Mouse (Mus musculus): ENCODE data around the gene Bpifa1. TPM values are rescaled to one million over a fixed set of nuclear protein-coding genes. Genes with fewer than 3 reads are reported as not detected.

Bpifa1 gene
- not detected in 2 replicates for polyA plus RNA-seq (2012; rRNA removed)

GRCm38 (mm10) chr2:154142580-154142979 lies at the start of gene Bpifa1:
TSS of gene Bpifa1 (plus strand) at chr2:154142880.
- H3K27me3 ChIP-seq (replicated peaks; ENCODE audit: control insufficient read depth, insufficient read depth, low read length) = no peaks in the 10 kb centered on the region
- H3K36me3 ChIP-seq (ENCODE audit: control insufficient read depth, insufficient read depth, low read length) = no peaks in the 10 kb centered on the region
- H3K27ac ChIP-seq (ENCODE audit: insufficient read depth, low read depth, low read length) = no peak within 1 kb of the TSS
- H3K4me1 ChIP-seq (ENCODE audit: control insufficient read depth, insufficient read depth, low read length) = no peaks in the 10 kb centered on the region
- TF ChIP-seq POLR2A (IDR thresholded peaks at IDR 0.05; ENCODE audit: low read depth, low read length) = no peak
- TF ChIP-seq CTCF (conservative IDR thresholded peaks at IDR 0.05; ENCODE audit: insufficient read depth, insufficient read length, low read depth, low read length) = no peak
- DNase-seq = no peak
- H3K4me3 ChIP-seq (ENCODE audit: insufficient read depth, low read depth, low read length) = no peak within 1 kb of the TSS
- 79% methylated on average over 4 of the region's 4 CpGs for WGBS

- no peaks in the 10 kb centered on the region for H3K4me1 ChIP-seq (ENCODE audit: control insufficient read depth, insufficient read depth, low read length)
- no peaks in the 10 kb centered on the region for H3K36me3 ChIP-seq (ENCODE audit: control insufficient read depth, insufficient read depth, low read length)
- TF ChIP-seq CTCF (conservative IDR thresholded peaks at IDR 0.05; ENCODE audit: insufficient read depth, insufficient read length, low read depth, low read length) (no peak), POLR2A (IDR thresholded peaks at IDR 0.05; ENCODE audit: low read depth, low read length) (no peak)
- DNase-seq = no peak
- no peak overlapping the region for H3K27ac ChIP-seq (ENCODE audit: insufficient read depth, low read depth, low read length)
- H3K27me3 ChIP-seq (replicated peaks; ENCODE audit: control insufficient read depth, insufficient read depth, low read length) = no peaks in the 10 kb centered on the region
- H3K4me3 ChIP-seq (ENCODE audit: insufficient read depth, low read depth, low read length) = no peak overlapping the region
- WGBS = 41% methylated on average over 1 of the region's 1 CpGs
Observed at GRCm38 (mm10) chr2:154097734-154098133, 44.9 kb upstream of the Bpifa1 start.

DNA sequence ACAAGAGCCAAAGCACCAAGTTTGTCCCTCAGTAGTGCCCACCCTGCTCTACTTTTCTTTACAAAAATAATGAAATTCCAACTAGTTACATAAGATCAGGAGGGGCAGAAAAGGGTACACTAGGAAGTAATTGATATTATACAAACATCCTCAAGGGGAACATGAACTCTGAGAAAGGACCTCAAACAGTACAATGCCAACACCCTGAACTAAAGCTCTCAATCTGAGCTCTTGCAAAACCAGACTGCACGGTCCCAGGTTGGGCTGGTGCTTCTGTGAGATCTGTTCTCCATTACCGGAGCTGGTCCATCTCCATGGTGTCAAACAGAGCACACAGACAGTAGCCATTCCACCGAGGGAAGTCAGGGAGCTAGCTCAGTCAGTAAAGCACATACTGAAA lies 25.3 kb upstream of the Bpifa1 start:
- DNase-seq = no peak
- H3K4me3 ChIP-seq (ENCODE audit: insufficient read depth, low read depth, low read length) = no peak overlapping the region
- H3K36me3 ChIP-seq (ENCODE audit: control insufficient read depth, insufficient read depth, low read length) = no peaks in the 10 kb centered on the region
- H3K4me1 ChIP-seq (ENCODE audit: control insufficient read depth, insufficient read depth, low read length) = no peaks in the 10 kb centered on the region
- H3K27ac ChIP-seq (ENCODE audit: insufficient read depth, low read depth, low read length) = no peak overlapping the region
- no peaks in the 10 kb centered on the region for H3K27me3 ChIP-seq (replicated peaks; ENCODE audit: control insufficient read depth, insufficient read depth, low read length)
- TF ChIP-seq CTCF (conservative IDR thresholded peaks at IDR 0.05; ENCODE audit: insufficient read depth, insufficient read length, low read depth, low read length) = no peak
- no peak for TF ChIP-seq POLR2A (IDR thresholded peaks at IDR 0.05; ENCODE audit: low read depth, low read length)
- WGBS = 62% methylated on average over 3 of the region's 3 CpGs

GRCm38 (mm10) chr2:154130120-154130519 lies 12.6 kb upstream of the Bpifa1 start, which contains the start of gene Bpifa3:
TSS of gene Bpifa3 (plus strand) at chr2:154130336.
- H3K4me1 ChIP-seq (ENCODE audit: control insufficient read depth, insufficient read depth, low read length) = no peaks in the 10 kb centered on the region
- TF ChIP-seq POLR2A (IDR thresholded peaks at IDR 0.05; ENCODE audit: low read depth, low read length) = no peak
- no peak for TF ChIP-seq CTCF (conservative IDR thresholded peaks at IDR 0.05; ENCODE audit: insufficient read depth, insufficient read length, low read depth, low read length)
- no peaks in the 10 kb centered on the region for H3K27me3 ChIP-seq (replicated peaks; ENCODE audit: control insufficient read depth, insufficient read depth, low read length)
- no peak for DNase-seq
- H3K36me3 ChIP-seq (ENCODE audit: control insufficient read depth, insufficient read depth, low read length) = no peaks in the 10 kb centered on the region
- no peak within 1 kb of the TSS for H3K4me3 ChIP-seq (ENCODE audit: insufficient read depth, low read depth, low read length)
- WGBS = 68% methylated on average over 2 of the region's 2 CpGs
- H3K27ac ChIP-seq (ENCODE audit: insufficient read depth, low read depth, low read length) = no peak within 1 kb of the TSS

DNA sequence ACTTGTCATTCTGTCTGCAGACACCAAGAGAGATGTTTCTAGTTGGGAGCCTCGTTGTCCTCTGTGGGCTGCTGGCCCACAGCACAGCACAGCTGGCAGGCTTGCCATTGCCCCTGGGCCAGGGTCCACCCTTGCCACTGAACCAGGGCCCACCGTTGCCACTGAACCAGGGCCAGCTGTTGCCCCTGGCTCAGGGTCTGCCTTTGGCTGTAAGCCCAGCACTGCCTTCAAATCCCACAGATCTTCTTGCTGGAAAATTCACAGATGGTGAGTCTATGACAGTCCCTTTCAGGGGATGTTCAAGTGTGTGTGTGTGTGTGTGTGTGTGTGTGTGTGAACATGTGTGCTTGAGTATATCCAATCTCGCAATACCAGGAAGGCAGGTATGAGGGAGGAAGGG lies 1.1 kb downstream of the Bpifa1 start:
- no peak overlapping the region for H3K4me3 ChIP-seq (ENCODE audit: insufficient read depth, low read depth, low read length)
- no peaks in the 10 kb centered on the region for H3K4me1 ChIP-seq (ENCODE audit: control insufficient read depth, insufficient read depth, low read length)
- 82% methylated on average over 3 of the region's 3 CpGs for WGBS
- no peak for TF ChIP-seq POLR2A (IDR thresholded peaks at IDR 0.05; ENCODE audit: low read depth, low read length)
- TF ChIP-seq CTCF (conservative IDR thresholded peaks at IDR 0.05; ENCODE audit: insufficient read depth, insufficient read length, low read depth, low read length) = no peak
- no peaks in the 10 kb centered on the region for H3K27me3 ChIP-seq (replicated peaks; ENCODE audit: control insufficient read depth, insufficient read depth, low read length)
- no peak overlapping the region for H3K27ac ChIP-seq (ENCODE audit: insufficient read depth, low read depth, low read length)
- H3K36me3 ChIP-seq (ENCODE audit: control insufficient read depth, insufficient read depth, low read length) = no peaks in the 10 kb centered on the region
- DNase-seq = no peak

DNA sequence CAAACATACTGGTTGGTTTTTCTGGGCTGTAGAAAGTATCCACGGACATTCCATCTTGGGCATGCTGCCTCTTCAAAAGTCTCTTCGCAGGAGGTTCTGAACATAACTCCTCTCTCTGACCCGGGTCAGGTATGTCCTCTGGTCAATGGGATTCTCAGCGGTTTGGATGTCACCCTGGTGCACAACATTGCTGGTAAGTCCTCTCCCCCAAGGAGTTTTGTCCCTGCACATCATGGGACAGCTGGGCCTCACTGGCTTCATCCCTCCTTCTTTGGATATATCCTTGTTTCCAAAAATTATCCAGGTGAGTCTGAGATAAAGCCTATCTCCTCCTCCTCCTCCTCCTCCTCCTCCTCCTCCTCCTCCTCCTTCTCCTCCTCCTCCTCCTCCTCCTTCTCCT lies 4.8 kb downstream of the Bpifa1 start:
- Histone ChIP-seq H3K27me3 (replicated peaks; ENCODE audit: control insufficient read depth, insufficient read depth, low read length) (no peaks in the 10 kb centered on the region; the same call in 1 of the 2 replicates), H3K4me3 (ENCODE audit: insufficient read depth, low read depth, low read length) (no peak overlapping the region), H3K4me1 (ENCODE audit: control insufficient read depth, insufficient read depth, low read length) (no peaks in the 10 kb centered on the region), H3K36me3 (ENCODE audit: control insufficient read depth, insufficient read depth, low read length) (no peaks in the 10 kb centered on the region), H3K27ac (ENCODE audit: insufficient read depth, low read depth, low read length) (no peak overlapping the region)
- WGBS = 82% methylated on average over 4 of the region's 4 CpGs
- no peak for DNase-seq
- no peak for TF ChIP-seq CTCF (conservative IDR thresholded peaks at IDR 0.05; ENCODE audit: insufficient read depth, insufficient read length, low read depth, low read length)
- no peak for TF ChIP-seq POLR2A (IDR thresholded peaks at IDR 0.05; ENCODE audit: low read depth, low read length)

DNA sequence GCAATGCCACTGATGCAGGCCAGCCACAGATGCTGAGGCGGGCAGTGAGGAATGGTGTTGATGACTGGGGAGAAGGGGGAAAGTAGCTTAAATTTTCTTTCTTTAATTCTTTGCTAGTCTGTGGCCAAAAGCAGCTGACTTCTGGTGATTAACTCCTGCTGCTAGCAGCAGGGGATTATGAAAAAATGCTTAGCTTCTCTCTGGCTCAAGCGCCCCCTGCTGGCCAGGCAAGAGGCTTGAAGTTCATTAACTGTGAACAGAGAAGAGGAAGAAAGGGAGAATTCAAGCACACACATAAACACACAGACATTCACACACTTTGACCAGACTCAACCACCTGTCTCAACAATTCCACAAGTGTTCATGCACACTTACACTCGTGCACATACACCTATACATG lies 15.8 kb downstream of the Bpifa1 start:
- 42% methylated on average over 3 of the region's 3 CpGs for WGBS
- TF ChIP-seq POLR2A (IDR thresholded peaks at IDR 0.05; ENCODE audit: low read depth, low read length) (no peak), CTCF (conservative IDR thresholded peaks at IDR 0.05; ENCODE audit: insufficient read depth, insufficient read length, low read depth, low read length) (peak; percentile 52)
- Histone ChIP-seq H3K36me3 (ENCODE audit: control insufficient read depth, insufficient read depth, low read length) (no peaks in the 10 kb centered on the region), H3K4me3 (ENCODE audit: insufficient read depth, low read depth, low read length) (no peak overlapping the region), H3K27ac (ENCODE audit: insufficient read depth, low read depth, low read length) (no peak overlapping the region), H3K4me1 (ENCODE audit: control insufficient read depth, insufficient read depth, low read length) (no peaks in the 10 kb centered on the region), H3K27me3 (replicated peaks; ENCODE audit: control insufficient read depth, insufficient read depth, low read length) (no peaks in the 10 kb centered on the region)
- DNase-seq = peak; percentile 10

Measured in kidney, adult 2 months (tissue).